Mouse (Mus musculus) WW6 (cell line): ENCODE results near the gene Cct8.

Experiments
- DNase-seq: peaks from one replicate; pipeline ENCODE4 v3.0.0-alpha.2; 2013; ENCODE audit warnings: low read depth, low spot score

The Cct8 gene

GRCm38 (mm10) chr16:87445110-87445509, 50.6 kb downstream of the Cct8 start:
- DNase-seq, result no peak

- DNase-seq, result no peak
These were observed 51.6 kb downstream of the Cct8 start for GRCm38 (mm10) chr16:87444071-87444470.

- DNase-seq, result no peak
These were observed 52.4 kb downstream of the Cct8 start for GRCm38 (mm10) chr16:87443245-87443644.

GRCm38 (mm10) chr16:87442291-87442690, 53.4 kb downstream of the Cct8 start:
- DNase-seq, result no peak

GRCm38 (mm10) chr16:87441089-87441488, 54.6 kb downstream of the Cct8 start:
- no peak for DNase-seq

GRCm38 (mm10) chr16:87440184-87440686, 55.4 kb downstream of the Cct8 start, which contains the start of gene Rwdd2b:
Gene Rwdd2b (minus strand): TSS chr16:87440573.
- peak; percentile 80 for DNase-seq

- DNase-seq, result no peak
These were observed 57.0 kb downstream of the Cct8 start for GRCm38 (mm10) chr16:87438697-87439096.

GRCm38 (mm10) chr16:87437096-87437495, 58.6 kb downstream of the Cct8 start:
- no peak for DNase-seq

GRCm38 (mm10) chr16:87435411-87436205, 60.1 kb downstream of the Cct8 start:
- DNase-seq, result no peak

GRCm38 (mm10) chr16:87434946-87435345, 60.7 kb downstream of the Cct8 start:
- DNase-seq, result no peak

GRCm38 (mm10) chr16:87434266-87434665, 61.4 kb downstream of the Cct8 start:
- no peak for DNase-seq
